In genomic region chr4:46068060-46068459, GRCm38 (mm10) we compare ENCODE assay signal across 14 mouse cellular contexts.
"Had no signal": no experiment of that assay in that cellular context is flagged by ENCODE, and none has a peak within 500 bp of the region (broad histone marks: within the 10 kb centered on the region; RNA-seq: fewer than 3 reads in every experiment).

No protein-coding gene starts in this region.

- H3K4me3 ChIP-seq: layer of hippocampus, adult 2 months; limb, embryonic 15.5 days; liver, embryonic 12.5 days; midbrain, embryonic 10.5 days; myocyte; neural tube, embryonic 15.5 days had no signal

- H3K27ac ChIP-seq: layer of hippocampus, adult 2 months; limb, embryonic 15.5 days; liver, embryonic 12.5 days; midbrain, embryonic 10.5 days; neural tube, embryonic 15.5 days had no signal

- H3K9ac ChIP-seq: limb, embryonic 15.5 days; liver, embryonic 12.5 days; lung, embryonic 14.5 days; neural tube, embryonic 15.5 days had no signal

- DNase-seq: kidney, adult 9 months; kidney, postnatal 10 days; kidney, postnatal 4 days; lung, embryonic 14.5 days; lung, postnatal 10 days; lung, postnatal 4 days; midbrain, embryonic 14.5 days; right cerebral cortex, postnatal 4 days had no signal

- H3K36me3 ChIP-seq: limb, embryonic 15.5 days; midbrain, embryonic 10.5 days; neural tube, embryonic 15.5 days had no signal

- H3K27me3 ChIP-seq: limb, embryonic 15.5 days; liver, embryonic 12.5 days; neural tube, embryonic 15.5 days had no signal

- ATAC-seq: liver, embryonic 12.5 days had no signal

- H3K4me2 ChIP-seq: limb, embryonic 15.5 days; liver, embryonic 12.5 days; lung, embryonic 14.5 days; neural tube, embryonic 15.5 days had no signal

- H3K9me3 ChIP-seq: limb, embryonic 15.5 days; liver, embryonic 12.5 days; midbrain, embryonic 10.5 days; neural tube, embryonic 15.5 days had no signal

- H3K4me1 ChIP-seq: liver, embryonic 12.5 days had no signal
